Mouse (Mus musculus) liver, embryonic 13.5 days (tissue): ENCODE results near the gene Pfkfb1. TPM values are rescaled to one million over a fixed set of nuclear protein-coding genes. Genes with fewer than 3 reads are reported as not detected.

Experiments used
- ATAC-seq: fragments of 200-750 bp; cut with Nextera tagmentation; 2 replicates; pipeline ENCODE4 v1.8.0; 2017; ENCODE audit warnings: low read depth, mild to moderate bottlenecking, moderate number of reproducible peaks, moderate library complexity
- DNase-seq: peaks from one replicate; pipeline ENCODE4 v3.0.0; 2022
- H3K27ac ChIP-seq: fragments of 300-500 bp; sonication (generic); 2 replicates; pipeline ENCODE4 v1.5.1; 2015; ENCODE audit warnings: moderate library complexity, mild to moderate bottlenecking, inconsistent platforms
- H3K27me3 ChIP-seq: fragments of 300-500 bp; sonication (generic); 2 replicates; pipeline ENCODE4 v1.6.1; 2015; ENCODE audit warnings: mild to moderate bottlenecking, inconsistent platforms
- H3K36me3 ChIP-seq: fragments of 300-500 bp; sonication (generic); 2 replicates; pipeline ENCODE4 v1.6.1; 2015; ENCODE audit warnings: mild to moderate bottlenecking, inconsistent platforms
- H3K4me1 ChIP-seq: fragments of 300-500 bp; sonication (generic); replicated peaks from 2 replicates; pipeline ENCODE4 v1.6.1; 2015; ENCODE audit warnings: inconsistent platforms
- H3K4me2 ChIP-seq: fragments of 300-500 bp; sonication (generic); 2 replicates; pipeline ENCODE4 v1.6.1; 2015; ENCODE audit warnings: inconsistent platforms, mild to moderate bottlenecking, moderate library complexity
- H3K4me3 ChIP-seq: fragments of 300-500 bp; sonication (generic); replicated peaks from 2 replicates; pipeline ENCODE4 v1.5.1; 2015; ENCODE audit warnings: mild to moderate bottlenecking, inconsistent platforms
- H3K9ac ChIP-seq: fragments of 300-500 bp; sonication (generic); 2 replicates; pipeline ENCODE4 v1.6.1; 2015; ENCODE audit warnings: mild to moderate bottlenecking, inconsistent platforms
- H3K9me3 ChIP-seq: fragments of 300-500 bp; sonication (generic); replicated peaks from 2 replicates; pipeline ENCODE4 v1.6.1; 2016; ENCODE audit warnings: inconsistent platforms
- WGBS: fragments of 180-500 bp; shearing (Covaris S2); methylation state at CpG from one replicate; pipeline ENCODE4 v1.1.7; 2015; ENCODE audit not compliant: insufficient replicate concordance; 5-methylcytosine and 5-hydroxymethylcytosine counted together
- polyA plus RNA-seq: library from polyadenylated mRNA; unstranded; fragments of >200 nt; fragmentation: Nextera tagmentation; extraction: Ambion mirVana; gene quantifications from 2 replicates; pipeline ENCODE4 v1.2.1, GENCODE M21; 2015

Pfkfb1 gene
- polyA plus RNA-seq, 1 experiment from 2014 or later: 4.4 TPM

DNA sequence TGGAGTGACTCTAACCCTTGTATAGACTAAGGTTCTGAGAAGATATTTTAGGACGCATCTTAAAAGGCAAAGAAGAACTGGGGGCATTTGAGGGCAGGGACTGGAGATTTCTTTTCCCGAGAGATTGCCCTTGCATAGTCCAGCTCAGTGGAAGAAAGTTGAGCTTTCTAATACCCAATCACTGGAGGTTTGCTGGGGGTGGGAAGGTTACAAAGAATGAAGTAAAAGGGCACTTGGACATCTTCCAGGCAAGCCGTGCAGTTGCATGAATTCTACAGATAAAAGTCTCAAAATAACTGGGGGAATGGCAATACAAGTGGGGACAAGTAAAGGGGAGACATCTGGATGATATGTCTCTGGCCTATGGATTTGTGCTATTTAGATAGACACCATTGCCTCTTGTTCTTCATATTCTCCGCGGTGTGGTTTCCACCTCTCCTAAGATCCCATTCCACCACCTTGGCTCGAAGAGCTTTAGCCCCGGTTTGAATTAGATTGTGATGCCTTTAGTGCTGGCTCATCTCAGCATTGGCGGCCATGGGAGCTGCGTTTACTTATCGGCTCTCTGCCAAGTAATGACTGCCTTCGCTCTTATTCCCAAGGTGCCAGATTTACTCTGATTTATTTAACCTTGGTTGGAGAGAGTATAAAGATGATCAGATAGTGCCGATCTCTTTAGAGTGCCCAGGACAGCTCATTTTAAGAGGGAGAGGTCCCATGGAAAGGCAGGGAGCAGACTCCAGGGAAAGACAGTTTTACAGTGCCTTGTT lies 5.4 kb downstream of the Pfkfb1 start:
- H3K36me3 ChIP-seq: no peaks in the 10 kb centered on the region
- no peak overlapping the region for H3K9ac ChIP-seq
- WGBS: 83% methylated on average over 12 of the region's 12 CpGs
- no peak overlapping the region for H3K4me2 ChIP-seq
- no peaks in the 10 kb centered on the region for H3K9me3 ChIP-seq
- H3K27me3 ChIP-seq: no peaks in the 10 kb centered on the region
- H3K27ac ChIP-seq: no peak overlapping the region
- ATAC-seq: no peak
- DNase-seq: no peak
- no peak overlapping the region for H3K4me3 ChIP-seq
- H3K4me1 ChIP-seq: peaks cover 36% of the 10 kb centered on the region

- Histone ChIP-seq H3K27me3 (no peaks in the 10 kb centered on the region), H3K9ac (0 out of 2 replicates have a peak overlapping the region, but pooled peaks have one; percentile 17), H3K36me3 (no peaks in the 10 kb centered on the region), H3K4me3 (no peak overlapping the region), H3K4me2 (no peak overlapping the region), H3K27ac (peak overlapping the region; percentile 75), H3K4me1 (peaks cover 29% of the 10 kb centered on the region), H3K9me3 (no peaks in the 10 kb centered on the region)
- whole genome bisulfite sequencing: 47% methylated on average over 3 of the region's 3 CpGs
- peak; percentile 64 for ATAC-seq
- no peak for DNase-seq
Measured at GRCm38 (mm10) chrX:150594176-150594575, 6.1 kb downstream of the Pfkfb1 start.

DNA sequence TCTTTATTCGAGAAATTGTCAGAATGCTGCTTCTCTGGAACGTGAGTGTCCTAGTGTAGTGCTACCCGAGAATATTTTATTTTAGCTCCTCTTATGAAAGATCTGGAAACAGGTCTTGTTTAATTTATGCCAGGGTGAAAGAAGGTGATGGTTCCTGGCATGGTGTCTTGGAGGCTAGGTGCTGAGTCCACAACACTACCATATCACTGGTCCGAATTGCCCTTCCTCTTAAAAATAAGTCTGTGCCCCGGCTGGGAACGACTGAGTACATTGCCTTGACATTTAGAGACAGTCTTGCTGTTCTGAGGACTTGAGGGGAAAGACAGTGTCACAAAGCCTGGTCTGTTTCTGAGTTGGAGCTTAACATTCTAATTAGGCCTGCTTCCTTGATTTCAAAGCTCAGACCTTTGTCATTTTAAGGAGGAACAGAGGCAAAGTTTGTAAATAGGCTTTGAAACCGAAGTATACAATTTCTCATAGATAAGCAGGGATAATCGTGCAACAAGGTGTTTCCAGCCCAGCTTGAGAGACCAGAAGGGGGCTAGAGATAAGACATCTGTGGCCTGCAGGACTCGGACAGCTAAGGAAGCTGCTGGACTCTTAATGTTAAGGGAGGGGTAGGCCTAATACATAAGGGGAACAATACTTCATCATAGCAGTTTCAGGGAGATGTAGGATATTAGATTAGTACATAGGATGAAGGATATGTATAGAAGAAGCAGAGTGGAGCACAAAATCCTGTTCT lies 7.2 kb downstream of the Pfkfb1 start:
- DNase-seq: peak; percentile 42
- Histone ChIP-seq H3K9ac (peak overlapping the region; percentile 37; the same call in 1 of the 2 replicates), H3K36me3 (no peaks in the 10 kb centered on the region), H3K9me3 (no peaks in the 10 kb centered on the region), H3K27ac (peak overlapping the region; percentile 75), H3K4me1 (peaks cover 22% of the 10 kb centered on the region), H3K4me2 (peak overlapping the region; percentile 38), H3K4me3 (no peak overlapping the region), H3K27me3 (no peaks in the 10 kb centered on the region)
- ATAC-seq: peak; percentile 89
- WGBS: 43% methylated on average over 9 of the region's 9 CpGs

DNA sequence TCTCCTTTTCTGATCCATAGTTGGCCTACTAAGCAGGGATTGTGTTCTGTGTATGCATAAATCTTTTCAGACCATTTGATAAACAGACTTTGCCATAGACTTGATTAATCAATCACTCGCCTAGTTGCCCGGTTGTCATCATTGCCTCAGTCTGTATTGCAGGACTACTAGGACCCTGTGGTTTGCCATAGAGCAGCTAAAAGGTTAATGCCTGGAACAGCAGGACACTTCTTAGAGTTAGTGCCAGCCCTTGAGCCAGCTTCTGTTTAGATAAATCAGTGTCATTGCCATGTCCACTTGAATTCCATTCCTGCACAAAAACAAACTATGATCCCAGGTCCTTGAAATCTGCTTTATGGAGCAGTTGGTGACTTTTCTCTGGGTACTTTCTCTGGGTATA lies 10.9 kb downstream of the Pfkfb1 start:
- H3K36me3 ChIP-seq: no peaks in the 10 kb centered on the region
- no peak overlapping the region for H3K27ac ChIP-seq
- H3K9me3 ChIP-seq: no peaks in the 10 kb centered on the region
- 68% methylated on average over 2 of the region's 2 CpGs for WGBS
- no peak overlapping the region for H3K9ac ChIP-seq
- H3K4me3 ChIP-seq: no peak overlapping the region
- H3K4me2 ChIP-seq: no peak overlapping the region
- DNase-seq: no peak
- peaks cover 20% of the 10 kb centered on the region for H3K4me1 ChIP-seq
- no peaks in the 10 kb centered on the region for H3K27me3 ChIP-seq
- ATAC-seq: no peak

- H3K9ac ChIP-seq: no peak overlapping the region
- H3K36me3 ChIP-seq: no peaks in the 10 kb centered on the region
- peak; percentile 84 for ATAC-seq
- H3K4me2 ChIP-seq: no peak overlapping the region
- no peaks in the 10 kb centered on the region for H3K27me3 ChIP-seq
- peak; percentile 9 for DNase-seq
- no peaks in the 10 kb centered on the region for H3K9me3 ChIP-seq
- WGBS: 11% methylated on average over 1 of the region's 1 CpGs
- peaks cover 8% of the 10 kb centered on the region; the same call in 1 of the 2 replicates for H3K4me1 ChIP-seq
- H3K4me3 ChIP-seq: no peak overlapping the region
- H3K27ac ChIP-seq: no peak overlapping the region
Measured at GRCm38 (mm10) chrX:150636421-150636820, 48.4 kb downstream of the Pfkfb1 start.

DNA sequence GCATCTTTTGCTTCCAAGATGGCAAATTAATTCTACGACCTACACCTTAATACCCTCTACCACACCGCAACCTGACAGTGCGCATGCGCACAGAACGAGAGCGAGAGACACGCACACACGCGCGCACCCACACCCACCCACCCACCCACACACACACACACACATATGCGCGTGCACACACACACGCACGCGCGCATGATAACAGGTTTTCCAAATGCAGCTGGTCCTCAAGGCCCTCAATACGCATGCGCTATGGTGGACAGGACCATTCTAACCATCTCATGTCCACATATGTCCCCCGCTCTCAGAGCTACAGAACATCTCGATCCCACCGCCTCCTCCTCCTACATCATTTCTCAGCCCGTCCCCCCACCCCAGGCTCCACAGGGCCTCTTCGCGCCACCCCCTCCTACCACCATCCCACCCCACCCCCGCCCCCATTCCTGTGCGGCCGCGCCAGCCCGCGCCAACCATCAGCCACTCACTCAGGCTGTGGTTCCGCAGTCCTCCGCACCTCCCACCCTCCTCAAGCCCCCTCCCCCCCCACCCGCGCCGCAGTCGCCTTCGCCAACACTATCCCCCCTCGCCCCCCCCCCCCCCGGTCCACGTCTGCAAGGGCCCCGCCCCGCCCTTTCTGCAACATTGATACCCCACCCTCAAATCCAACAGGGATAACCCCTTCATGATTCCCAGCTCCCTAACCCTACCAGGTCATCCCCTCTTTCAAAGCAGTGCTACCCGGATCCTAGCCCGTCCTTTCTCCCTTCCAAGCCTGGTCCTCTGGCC lies 68.3 kb downstream of the Pfkfb1 start:
- Histone ChIP-seq H3K9ac (no peak overlapping the region), H3K4me2 (peak overlapping the region; percentile 47), H3K4me1 (no peaks in the 10 kb centered on the region), H3K27ac (no peak overlapping the region), H3K4me3 (peak overlapping the region; percentile 37), H3K9me3 (no peaks in the 10 kb centered on the region), H3K36me3 (no peaks in the 10 kb centered on the region), H3K27me3 (peaks cover 43% of the 10 kb centered on the region)
- WGBS: 44% methylated on average over 27 of the region's 44 CpGs
- ATAC-seq (no peak), DNase-seq (no peak)

DNA sequence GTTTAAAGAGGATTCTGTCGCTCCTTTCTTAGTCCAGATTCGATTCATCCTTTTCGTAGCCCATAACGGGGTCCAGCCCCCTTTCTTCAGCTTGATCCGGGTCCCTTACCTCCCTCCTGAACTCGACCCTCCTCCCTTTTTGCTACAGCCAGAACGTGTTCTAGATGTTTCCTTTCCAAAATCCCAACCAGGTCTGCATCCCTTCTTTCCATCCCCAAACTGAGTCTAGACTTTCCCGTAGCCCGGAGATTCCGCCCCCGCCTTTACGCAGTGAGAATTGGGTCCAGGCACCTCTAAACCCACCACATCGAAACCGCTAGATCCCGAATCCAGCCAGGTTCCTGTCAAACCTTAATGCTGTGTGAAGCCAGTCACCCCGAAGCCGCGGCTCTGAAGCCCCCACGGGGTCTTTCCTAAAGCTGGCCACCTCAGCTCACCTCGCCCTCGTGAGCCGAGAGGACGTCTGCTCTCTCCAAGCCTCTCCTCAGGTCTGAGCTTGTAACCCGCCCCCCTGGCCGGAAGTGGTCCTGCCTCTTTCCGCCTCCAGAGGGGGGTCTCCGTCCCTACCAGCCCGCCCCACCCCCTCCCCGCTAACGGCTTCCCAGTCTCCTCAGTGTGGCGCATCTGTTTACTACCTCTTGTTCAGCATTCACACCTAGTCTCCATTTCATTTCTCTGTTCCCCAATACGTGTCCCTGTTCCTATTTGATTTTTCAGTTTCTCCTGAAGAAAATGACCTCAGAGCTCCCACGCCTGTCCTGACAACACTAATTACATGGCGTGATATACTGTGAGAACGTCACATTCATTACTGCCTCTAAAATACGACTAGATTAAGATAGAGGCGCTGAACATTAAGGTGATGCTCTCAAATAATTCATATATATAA lies 69.1 kb downstream of the Pfkfb1 start, which contains the start of gene Tro:
Gene Tro, minus strand, starts transcription at position 676 of the 889 bp plus-strand sequence.
- H3K9me3 ChIP-seq: no peaks in the 10 kb centered on the region
- H3K4me2 ChIP-seq: peak within 1 kb of the TSS; percentile 47
- peaks cover 43% of the 10 kb centered on the region for H3K27me3 ChIP-seq
- ATAC-seq (no peak), DNase-seq (no peak)
- WGBS: 17% methylated on average over 37 of the region's 37 CpGs
- no peak within 1 kb of the TSS for H3K9ac ChIP-seq
- no peaks in the 10 kb centered on the region for H3K4me1 ChIP-seq
- no peak within 1 kb of the TSS for H3K27ac ChIP-seq
- peak within 1 kb of the TSS; percentile 37 for H3K4me3 ChIP-seq
- no peaks in the 10 kb centered on the region for H3K36me3 ChIP-seq

DNA sequence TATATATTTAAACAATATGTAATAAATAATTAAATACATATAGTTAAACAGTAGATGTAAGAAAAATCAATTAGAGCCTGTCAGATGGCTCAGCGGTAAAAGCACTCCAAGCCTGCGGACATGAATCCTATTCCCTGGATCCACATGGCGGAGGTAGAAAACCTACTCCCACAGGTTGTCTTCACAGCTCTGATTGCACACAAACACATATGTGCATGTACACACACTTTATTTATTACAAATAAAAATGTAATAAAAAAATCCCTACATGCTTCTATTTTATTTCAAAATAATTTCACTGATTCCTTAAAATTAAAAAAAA lies 69.7 kb downstream of the Pfkfb1 start:
- no peak for ATAC-seq
- 62% methylated on average over 3 of the region's 3 CpGs for WGBS
- Histone ChIP-seq H3K9ac (no peak overlapping the region), H3K4me2 (no peak overlapping the region), H3K4me3 (no peak overlapping the region), H3K36me3 (no peaks in the 10 kb centered on the region), H3K27me3 (peaks cover 43% of the 10 kb centered on the region), H3K4me1 (no peaks in the 10 kb centered on the region), H3K9me3 (no peaks in the 10 kb centered on the region), H3K27ac (no peak overlapping the region)
- no peak for DNase-seq

DNA sequence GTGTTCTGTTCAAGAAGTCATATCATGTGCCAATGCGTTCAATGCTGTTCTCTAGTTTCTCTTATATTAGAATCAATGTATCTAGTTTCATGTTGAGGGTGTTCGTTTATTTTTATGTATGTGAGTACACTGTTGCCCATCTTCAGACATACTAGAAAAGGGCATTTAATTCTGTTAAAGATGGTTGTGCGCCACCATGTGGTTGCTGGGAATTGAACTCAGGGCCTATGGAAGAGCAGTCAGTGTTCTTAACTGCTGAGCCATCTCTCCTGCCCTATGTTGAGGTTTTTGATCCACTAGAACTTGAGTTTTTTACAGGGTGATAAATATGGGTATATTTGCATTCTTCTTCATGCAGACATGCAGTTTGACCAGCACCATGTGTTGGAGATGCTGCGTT lies 74.8 kb downstream of the Pfkfb1 start:
- no peaks in the 10 kb centered on the region for H3K9me3 ChIP-seq
- no peak for ATAC-seq
- H3K4me1 ChIP-seq: no peaks in the 10 kb centered on the region
- no peak overlapping the region for H3K4me2 ChIP-seq
- H3K4me3 ChIP-seq: no peak overlapping the region
- H3K27ac ChIP-seq: no peak overlapping the region
- WGBS: 24% methylated on average over 4 of the region's 4 CpGs
- H3K27me3 ChIP-seq: peaks cover 17% of the 10 kb centered on the region
- H3K36me3 ChIP-seq: no peaks in the 10 kb centered on the region
- peak; percentile 13 for DNase-seq
- no peak overlapping the region for H3K9ac ChIP-seq

- H3K27me3 ChIP-seq: no peaks in the 10 kb centered on the region
- no peak overlapping the region for H3K9ac ChIP-seq
- WGBS: 40% methylated on average over 1 of the region's 1 CpGs
- H3K4me3 ChIP-seq: no peak overlapping the region
- no peaks in the 10 kb centered on the region for H3K36me3 ChIP-seq
- H3K4me2 ChIP-seq: no peak overlapping the region
- ATAC-seq (no peak), DNase-seq (no peak)
- no peaks in the 10 kb centered on the region for H3K9me3 ChIP-seq
- H3K4me1 ChIP-seq: no peaks in the 10 kb centered on the region
- no peak overlapping the region for H3K27ac ChIP-seq
Measured at GRCm38 (mm10) chrX:150677505-150677904, 89.5 kb downstream of the Pfkfb1 start.
